Mouse (Mus musculus) E14TG2a.4 (cell line): ENCODE results near the gene Msx1.
A peak's percentile ranks its signal among the peaks of the same experiment; 100 is the strongest.

ENCODE experiments used
- H3K27me3 ChIP-seq: 2 replicates; pipeline ENCODE4 v1.6.1; 2014; ENCODE audit warnings: low read length, control low read depth; ENCODE audit not compliant: insufficient read depth
- H3K36me3 ChIP-seq: 2 replicates; pipeline ENCODE4 v1.6.1; 2014; ENCODE audit warnings: low read length, control low read depth; ENCODE audit not compliant: insufficient read depth
- H3K4me1 ChIP-seq: replicated peaks from 2 replicates; pipeline ENCODE4 v1.6.1; 2014; ENCODE audit warnings: low read depth, low read length, control low read depth
- H3K4me3 ChIP-seq: replicated peaks from 2 replicates; pipeline ENCODE4 v1.5.1; 2014; ENCODE audit warnings: mild to moderate bottlenecking, low read length
- H3K9me3 ChIP-seq: 2 replicates; pipeline ENCODE4 v1.6.1; 2014; ENCODE audit warnings: low read length, control low read depth
- CTCF ChIP-seq: conservative IDR thresholded peaks from 2 replicates; pipeline ENCODE4 v1.5.1; 2014; ENCODE audit warnings: low read length
- NANOG ChIP-seq: IDR thresholded peaks from 2 replicates; pipeline ENCODE4 v1.6.1; 2014; ENCODE audit warnings: borderline replicate concordance, low read length, mixed read lengths
- POU5F1 ChIP-seq: IDR thresholded peaks from 2 replicates; pipeline ENCODE4 v1.6.1; 2014; ENCODE audit warnings: low read length, borderline replicate concordance

Gene Msx1

GRCm38 (mm10) chr5:37822116-37822707, 2.2 kb downstream of the Msx1 start:
- H3K27me3 ChIP-seq: peaks cover 97% of the 10 kb centered on the region
- H3K36me3 ChIP-seq: no peaks in the 10 kb centered on the region
- peaks cover 9% of the 10 kb centered on the region; the same call in 1 of the 2 replicates for H3K9me3 ChIP-seq
- peaks cover 63% of the 10 kb centered on the region for H3K4me1 ChIP-seq
- TF ChIP-seq CTCF (no peak), NANOG (no peak), POU5F1 (no peak)
- no peak overlapping the region for H3K4me3 ChIP-seq

- peak overlapping the region; percentile 49 for H3K4me3 ChIP-seq
- TF ChIP-seq NANOG (no peak), POU5F1 (no peak), CTCF (no peak)
- no peaks in the 10 kb centered on the region for H3K36me3 ChIP-seq
- peaks cover 97% of the 10 kb centered on the region for H3K27me3 ChIP-seq
- H3K9me3 ChIP-seq: peaks cover 9% of the 10 kb centered on the region; the same call in 1 of the 2 replicates
- peaks cover 60% of the 10 kb centered on the region for H3K4me1 ChIP-seq
Measured at GRCm38 (mm10) chr5:37821111-37821601, 3.2 kb downstream of the Msx1 start.

GRCm38 (mm10) chr5:37820689-37821088, 3.7 kb downstream of the Msx1 start:
- Histone ChIP-seq H3K9me3 (peaks cover 9% of the 10 kb centered on the region; the same call in 1 of the 2 replicates), H3K4me3 (peak overlapping the region; percentile 49), H3K36me3 (no peaks in the 10 kb centered on the region), H3K27me3 (peaks cover 97% of the 10 kb centered on the region), H3K4me1 (peaks cover 55% of the 10 kb centered on the region)
- TF ChIP-seq CTCF (no peak), POU5F1 (no peak), NANOG (no peak)

- H3K4me3 ChIP-seq: no peak overlapping the region
- TF ChIP-seq CTCF (no peak), NANOG (no peak), POU5F1 (no peak)
- H3K9me3 ChIP-seq: peaks cover 9% of the 10 kb centered on the region; the same call in 1 of the 2 replicates
Measured at GRCm38 (mm10) chr5:37819971-37820370, 4.4 kb downstream of the Msx1 start.

GRCm38 (mm10) chr5:37819541-37819940, 4.8 kb downstream of the Msx1 start:
- H3K4me3 ChIP-seq: no peak overlapping the region
- H3K4me1 ChIP-seq: peaks cover 46% of the 10 kb centered on the region
- TF ChIP-seq CTCF (no peak), NANOG (no peak), POU5F1 (no peak)
- peaks cover 97% of the 10 kb centered on the region for H3K27me3 ChIP-seq
- no peaks in the 10 kb centered on the region for H3K36me3 ChIP-seq
- peaks cover 9% of the 10 kb centered on the region; the same call in 1 of the 2 replicates for H3K9me3 ChIP-seq

More at GRCm38 (mm10) chr5:37819971-37820370, 4.4 kb downstream of the Msx1 start:
- Histone ChIP-seq H3K4me1 (peaks cover 50% of the 10 kb centered on the region), H3K36me3 (no peaks in the 10 kb centered on the region), H3K27me3 (peaks cover 97% of the 10 kb centered on the region)

GRCm38 (mm10) chr5:37818533-37819215, 5.7 kb downstream of the Msx1 start:
- TF ChIP-seq CTCF: no peak
- H3K4me1 ChIP-seq: peaks cover 46% of the 10 kb centered on the region
- H3K36me3 ChIP-seq: no peaks in the 10 kb centered on the region
- peaks cover 98% of the 10 kb centered on the region for H3K27me3 ChIP-seq
- H3K9me3 ChIP-seq: peaks cover 9% of the 10 kb centered on the region; the same call in 1 of the 2 replicates
- H3K4me3 ChIP-seq: no peak overlapping the region

- no peak for TF ChIP-seq CTCF
- no peak for TF ChIP-seq NANOG
- TF ChIP-seq POU5F1: no peak
- no peaks in the 10 kb centered on the region for H3K36me3 ChIP-seq
- peaks cover 9% of the 10 kb centered on the region; the same call in 1 of the 2 replicates for H3K9me3 ChIP-seq
- H3K27me3 ChIP-seq: peaks cover 98% of the 10 kb centered on the region
- peak overlapping the region; percentile 57 for H3K4me3 ChIP-seq
- H3K4me1 ChIP-seq: peaks cover 39% of the 10 kb centered on the region
Measured at GRCm38 (mm10) chr5:37817658-37818532, 6.5 kb downstream of the Msx1 start.
